Mouse (Mus musculus) adrenal gland, adult 8-10 months (tissue): ENCODE measurements around the gene Cpa4. TPM values are rescaled to one million over a fixed set of nuclear protein-coding genes. Genes with fewer than 3 reads are reported as not detected.

Experiments
- DNase-seq: peaks from one replicate; pipeline ENCODE4 v3.0.0; 2022
- total RNA-seq, 4 experiments: library from RNA; stranded (reverse); gene quantifications; 2 replicates each; pipeline ENCODE4 v1.2.4; 2022

The Cpa4 gene
- total RNA-seq, result 1 to 10 TPM; 1.3 to 3.0 (median 2.0) TPM

GRCm38 (mm10) chr6:30568069-30568468, at the start of gene Cpa4:
Cpa4 (plus strand) TSS chr6:30568369.
- DNase-seq, result no peak

GRCm38 (mm10) chr6:30520400-30520799, 47.8 kb upstream of the Cpa4 start:
- DNase-seq, result no peak

- no peak for DNase-seq
Observed at GRCm38 (mm10) chr6:30525456-30526332, 42.5 kb upstream of the Cpa4 start.

- DNase-seq, result no peak
Observed at GRCm38 (mm10) chr6:30526586-30527515, 41.3 kb upstream of the Cpa4 start.

GRCm38 (mm10) chr6:30528800-30529199, 39.4 kb upstream of the Cpa4 start:
- no peak for DNase-seq

GRCm38 (mm10) chr6:30535340-30535739, 32.8 kb upstream of the Cpa4 start:
- peak; percentile 24 for DNase-seq

GRCm38 (mm10) chr6:30538240-30538639, 29.9 kb upstream of the Cpa4 start:
- no peak for DNase-seq

GRCm38 (mm10) chr6:30538800-30539199, 29.4 kb upstream of the Cpa4 start:
- no peak for DNase-seq

GRCm38 (mm10) chr6:30541009-30541799, 27.0 kb upstream of the Cpa4 start, which contains the start of gene Cpa2:
Cpa2 (plus strand) TSS chr6:30541582.
- no peak for DNase-seq

GRCm38 (mm10) chr6:30542277-30542676, 25.9 kb upstream of the Cpa4 start:
- DNase-seq, result no peak

- DNase-seq, result no peak
Observed at GRCm38 (mm10) chr6:30543077-30543476, 25.1 kb upstream of the Cpa4 start.

GRCm38 (mm10) chr6:30543851-30544250, 24.3 kb upstream of the Cpa4 start:
- no peak for DNase-seq

GRCm38 (mm10) chr6:30545689-30546088, 22.5 kb upstream of the Cpa4 start:
- DNase-seq, result no peak

- no peak for DNase-seq
Observed at GRCm38 (mm10) chr6:30546571-30547273, 21.4 kb upstream of the Cpa4 start.

GRCm38 (mm10) chr6:30547274-30547645, 20.9 kb upstream of the Cpa4 start:
- no peak for DNase-seq

GRCm38 (mm10) chr6:30547656-30548306, 20.4 kb upstream of the Cpa4 start:
- DNase-seq, result peak; percentile 64

- DNase-seq, result no peak
Observed at GRCm38 (mm10) chr6:30549231-30549761, 18.9 kb upstream of the Cpa4 start.

- DNase-seq, result no peak
Observed at GRCm38 (mm10) chr6:30550496-30551192, 17.5 kb upstream of the Cpa4 start.

GRCm38 (mm10) chr6:30551193-30551515, 17.0 kb upstream of the Cpa4 start:
- DNase-seq, result no peak
